Mouse (Mus musculus) kidney, embryonic 14.5 days (tissue): ENCODE data around the gene Ubash3a. TPM values are rescaled to one million over a fixed set of nuclear protein-coding genes. Genes with fewer than 3 reads are reported as not detected.

Experiments used
- ATAC-seq: fragments of 200-750 bp; cut with Nextera tagmentation; 2 replicates; pipeline ENCODE4 v1.8.0; 2017; ENCODE audit warnings: moderate number of reproducible peaks, mild to moderate bottlenecking, moderate TSS enrichment, moderate library complexity; ENCODE audit not compliant: low FRiP score, low TSS enrichment
- H3K27ac ChIP-seq: fragments of 300-500 bp; sonication (generic); 2 replicates; pipeline ENCODE4 v1.5.1; 2014; ENCODE audit warnings: low read depth, mild to moderate bottlenecking, low read length, moderate library complexity, mixed read lengths
- H3K27me3 ChIP-seq: fragments of 300-500 bp; sonication (generic); 2 replicates; pipeline ENCODE4 v1.6.1; 2014; ENCODE audit warnings: mild to moderate bottlenecking, low read length; ENCODE audit not compliant: control insufficient read depth, insufficient read depth
- H3K36me3 ChIP-seq: fragments of 300-500 bp; sonication (generic); 2 replicates; pipeline ENCODE4 v1.6.1; 2014; ENCODE audit warnings: low read length, mixed read lengths; ENCODE audit not compliant: control insufficient read depth, insufficient read depth
- H3K4me1 ChIP-seq: fragments of 300-500 bp; sonication (generic); 2 replicates; pipeline ENCODE4 v1.6.1; 2014; ENCODE audit warnings: low read length, mixed read lengths; ENCODE audit not compliant: control insufficient read depth, insufficient read depth
- H3K4me2 ChIP-seq: fragments of 300-500 bp; sonication (generic); replicated peaks from 2 replicates; pipeline ENCODE4 v1.6.1; 2014; ENCODE audit warnings: low read depth, mild to moderate bottlenecking, low read length
- H3K4me3 ChIP-seq: fragments of 300-500 bp; sonication (generic); 2 replicates; pipeline ENCODE4 v1.5.1; 2014; ENCODE audit warnings: mild to moderate bottlenecking, low read length
- H3K9ac ChIP-seq: fragments of 300-500 bp; sonication (generic); 2 replicates; pipeline ENCODE4 v1.6.1; 2014; ENCODE audit warnings: low read depth, mild to moderate bottlenecking, low read length, moderate library complexity
- H3K9me3 ChIP-seq: fragments of 300-500 bp; sonication (generic); 2 replicates; pipeline ENCODE4 v1.6.1; 2016; ENCODE audit warnings: low read length; ENCODE audit not compliant: control insufficient read depth
- WGBS: fragments of 180-500 bp; shearing (Covaris S2); extraction: QIAGEN DNeasy Blood & Tissue Kit; methylation state at CpG from one replicate; pipeline ENCODE4 v1.1.7; 2014; 5-methylcytosine and 5-hydroxymethylcytosine counted together
- polyA plus RNA-seq: library from polyadenylated mRNA; unstranded; fragments of >200 nt; fragmentation: Nextera tagmentation; extraction: Ambion mirVana; gene quantifications from 2 replicates; pipeline ENCODE4 v1.2.1, GENCODE M21; 2014

The Ubash3a gene
- 0.14 and 0.40 TPM in 2 replicates for polyA plus RNA-seq

DNA sequence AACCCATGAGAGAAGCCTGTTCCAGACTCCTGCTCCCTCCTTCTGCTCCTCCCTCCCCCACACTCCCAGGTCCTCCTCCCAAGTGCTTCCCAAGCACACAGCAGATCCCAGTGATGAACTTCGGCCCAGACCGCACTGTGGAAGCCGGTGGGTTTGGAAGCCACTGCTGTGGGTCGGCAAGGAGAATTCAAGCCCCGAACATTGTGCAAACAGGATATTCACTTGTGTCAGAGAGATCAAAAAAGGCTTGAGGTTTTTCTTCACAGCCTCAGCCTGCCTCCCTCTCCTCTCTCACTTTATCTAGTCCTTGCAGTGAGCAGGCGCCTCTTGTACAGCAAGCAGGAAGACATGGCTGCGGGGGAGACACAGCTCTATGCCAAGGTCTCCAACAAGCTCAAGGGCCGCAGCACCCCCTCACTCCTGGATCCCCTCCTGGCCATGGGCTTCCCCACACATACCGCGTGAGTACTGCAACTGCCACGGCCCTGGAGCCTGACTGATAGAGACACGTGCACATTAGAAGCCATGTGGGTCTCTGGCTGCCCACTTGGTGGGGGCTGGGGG lies at the start of gene Ubash3a:
Gene Ubash3a (plus strand): TSS at position 103 of the 564 bp plus-strand sequence.
- no peaks in the 10 kb centered on the region for H3K27me3 ChIP-seq
- no peak within 1 kb of the TSS for H3K9ac ChIP-seq
- no peaks in the 10 kb centered on the region for H3K4me1 ChIP-seq
- no peaks in the 10 kb centered on the region for H3K9me3 ChIP-seq
- no peak within 1 kb of the TSS for H3K27ac ChIP-seq
- 64% methylated on average over 12 of the region's 12 CpGs for WGBS
- H3K36me3 ChIP-seq, result no peaks in the 10 kb centered on the region
- no peak within 1 kb of the TSS for H3K4me3 ChIP-seq
- no peak for ATAC-seq
- no peak within 1 kb of the TSS for H3K4me2 ChIP-seq

DNA sequence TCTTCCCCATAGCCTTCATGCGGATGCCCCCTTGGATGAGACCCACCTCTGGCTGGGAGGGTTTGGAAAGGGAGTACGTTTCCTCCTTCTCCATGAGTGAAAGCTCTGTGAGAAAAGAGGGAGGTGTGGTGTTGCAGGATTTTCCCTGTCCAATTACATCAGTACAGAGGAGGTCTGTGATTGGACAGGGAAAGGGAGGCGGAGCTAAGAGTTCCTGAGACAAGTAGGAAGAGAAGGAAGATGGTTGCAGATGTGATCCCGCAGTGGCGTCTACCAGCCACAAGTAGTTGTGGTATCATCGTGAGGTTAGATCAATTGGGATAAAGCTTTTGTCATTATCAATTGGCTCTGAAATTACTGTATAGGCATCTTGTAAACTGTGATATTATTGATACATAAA lies 49.8 kb upstream of the Ubash3a start:
- Histone ChIP-seq H3K4me2 (no peak overlapping the region), H3K36me3 (no peaks in the 10 kb centered on the region), H3K27me3 (no peaks in the 10 kb centered on the region), H3K27ac (no peak overlapping the region), H3K9me3 (no peaks in the 10 kb centered on the region), H3K4me1 (no peaks in the 10 kb centered on the region), H3K9ac (no peak overlapping the region), H3K4me3 (no peak overlapping the region)
- 86% methylated on average over 6 of the region's 6 CpGs for WGBS
- ATAC-seq, result no peak

DNA sequence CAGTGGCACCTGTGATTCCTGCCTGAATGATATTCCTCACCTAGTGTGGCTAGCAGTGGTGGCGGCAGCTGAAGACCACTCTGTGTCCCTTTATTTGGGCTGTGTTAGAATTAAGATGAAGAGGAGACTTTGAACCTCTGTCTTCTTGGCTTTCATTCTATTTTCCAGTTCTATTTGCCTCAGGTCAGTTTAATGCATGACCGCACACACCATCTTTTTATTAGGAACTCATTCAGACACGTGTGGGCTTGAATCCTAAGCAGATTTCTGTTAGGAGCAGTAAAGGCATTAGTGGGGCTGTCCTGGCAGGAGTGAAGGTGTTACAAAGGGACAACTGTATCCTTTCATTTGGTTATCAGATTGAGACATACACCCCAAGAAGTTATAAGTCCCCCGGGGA lies 47.4 kb upstream of the Ubash3a start:
- no peaks in the 10 kb centered on the region for H3K4me1 ChIP-seq
- no peak overlapping the region for H3K9ac ChIP-seq
- no peaks in the 10 kb centered on the region for H3K9me3 ChIP-seq
- H3K4me2 ChIP-seq, result no peak overlapping the region
- 73% methylated on average over 4 of the region's 4 CpGs for WGBS
- no peak for ATAC-seq
- H3K27ac ChIP-seq, result no peak overlapping the region
- H3K4me3 ChIP-seq, result no peak overlapping the region
- H3K36me3 ChIP-seq, result no peaks in the 10 kb centered on the region
- no peaks in the 10 kb centered on the region for H3K27me3 ChIP-seq

DNA sequence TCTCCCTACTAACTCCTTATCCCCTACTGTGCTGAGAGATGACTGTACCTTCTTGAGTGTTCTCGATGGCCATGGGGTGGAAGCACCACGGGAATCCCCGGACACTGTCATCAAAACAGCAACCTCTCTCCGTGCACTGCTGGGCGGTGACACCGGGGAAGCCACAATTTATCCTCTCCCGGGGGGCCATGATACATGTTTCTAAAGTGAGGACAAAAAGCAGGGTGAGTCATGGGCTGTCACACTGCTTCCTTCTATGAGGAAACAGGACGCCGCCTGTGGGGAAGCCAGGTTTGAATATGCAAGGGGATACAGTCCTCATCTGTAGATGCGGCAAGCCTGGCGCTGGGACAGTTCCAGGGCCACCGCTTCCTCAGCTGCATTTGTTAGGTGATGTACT lies 45.1 kb upstream of the Ubash3a start:
- no peak overlapping the region for H3K4me2 ChIP-seq
- H3K9ac ChIP-seq, result no peak overlapping the region
- H3K4me3 ChIP-seq, result no peak overlapping the region
- no peak for ATAC-seq
- WGBS, result 86% methylated on average over 12 of the region's 12 CpGs
- no peaks in the 10 kb centered on the region for H3K9me3 ChIP-seq
- no peaks in the 10 kb centered on the region for H3K36me3 ChIP-seq
- no peaks in the 10 kb centered on the region for H3K27me3 ChIP-seq
- H3K4me1 ChIP-seq, result no peaks in the 10 kb centered on the region
- no peak overlapping the region for H3K27ac ChIP-seq

DNA sequence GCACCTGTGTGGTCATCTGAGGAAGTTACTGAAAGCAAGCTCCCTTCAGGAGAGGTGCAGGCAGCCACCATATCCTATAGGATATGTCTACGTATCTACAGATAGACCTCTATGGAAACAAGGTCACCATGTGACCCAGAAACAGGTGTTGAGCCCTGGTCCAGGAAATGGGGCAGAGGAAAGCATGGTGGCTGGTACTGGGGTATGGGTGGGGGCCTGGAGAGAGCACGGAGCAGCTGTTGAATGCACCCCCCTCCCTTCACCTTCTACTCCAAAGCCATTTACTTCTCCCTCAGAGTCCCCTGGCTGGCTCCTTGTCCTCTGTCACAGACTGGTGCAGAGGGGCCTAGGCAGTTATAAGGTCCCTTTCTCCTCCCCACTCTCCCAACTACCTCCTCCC lies 43.9 kb upstream of the Ubash3a start:
- 82% methylated on average over 2 of the region's 2 CpGs for WGBS
- Histone ChIP-seq H3K9ac (no peak overlapping the region), H3K27ac (no peak overlapping the region), H3K4me3 (no peak overlapping the region), H3K4me1 (no peaks in the 10 kb centered on the region), H3K27me3 (no peaks in the 10 kb centered on the region), H3K9me3 (no peaks in the 10 kb centered on the region), H3K36me3 (no peaks in the 10 kb centered on the region), H3K4me2 (no peak overlapping the region)
- ATAC-seq, result no peak

DNA sequence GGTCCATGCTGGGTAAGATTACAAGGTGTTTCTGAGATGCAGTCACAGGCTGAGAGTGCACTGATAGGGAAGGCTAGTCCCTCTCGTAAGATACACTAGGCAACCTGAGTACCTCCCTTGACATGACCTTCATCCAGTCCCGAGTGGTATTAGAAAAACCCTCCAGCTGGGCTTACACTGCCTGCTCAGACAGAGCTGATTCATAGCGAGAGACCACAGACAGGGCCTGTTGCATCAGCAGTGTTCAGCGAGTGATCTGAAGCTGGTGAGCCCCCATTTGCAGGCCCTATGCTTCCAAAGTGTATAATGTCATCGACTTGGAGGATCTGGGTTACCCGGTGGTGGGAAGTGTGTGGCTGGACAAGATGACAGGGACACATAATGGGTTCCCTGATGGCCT lies 42.5 kb upstream of the Ubash3a start, which contains the start of gene Tff1:
Gene Tff1 (minus strand): TSS at position 151 of the 400 bp plus-strand sequence.
- H3K27ac ChIP-seq, result no peak within 1 kb of the TSS
- H3K36me3 ChIP-seq, result no peaks in the 10 kb centered on the region
- WGBS, result 80% methylated on average over 6 of the region's 6 CpGs
- no peak within 1 kb of the TSS for H3K4me2 ChIP-seq
- no peak for ATAC-seq
- no peaks in the 10 kb centered on the region for H3K27me3 ChIP-seq
- H3K4me1 ChIP-seq, result no peaks in the 10 kb centered on the region
- no peak within 1 kb of the TSS for H3K9ac ChIP-seq
- no peak within 1 kb of the TSS for H3K4me3 ChIP-seq
- no peaks in the 10 kb centered on the region for H3K9me3 ChIP-seq

DNA sequence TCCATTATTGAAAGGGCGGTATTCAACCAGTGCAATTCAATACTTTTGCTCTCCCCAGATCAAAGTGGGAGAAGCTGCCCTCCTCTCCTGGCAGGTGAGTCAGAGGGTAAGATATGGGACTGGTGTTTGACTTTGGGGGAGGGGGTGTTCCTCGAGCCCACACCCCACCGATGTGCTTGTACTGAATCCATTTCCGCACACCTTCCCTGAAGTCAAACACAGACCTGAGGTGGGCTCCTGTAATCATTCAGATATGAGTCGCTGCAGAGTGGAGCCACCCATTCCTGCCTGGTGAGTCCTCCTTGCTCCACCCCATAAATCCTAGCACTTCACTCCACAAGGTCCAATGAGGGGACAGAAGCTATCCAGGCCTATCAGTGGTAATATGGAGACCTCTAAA lies 37.9 kb upstream of the Ubash3a start:
- no peaks in the 10 kb centered on the region for H3K36me3 ChIP-seq
- H3K4me2 ChIP-seq, result no peak overlapping the region
- H3K4me3 ChIP-seq, result no peak overlapping the region
- no peaks in the 10 kb centered on the region for H3K4me1 ChIP-seq
- ATAC-seq, result no peak
- no peak overlapping the region for H3K27ac ChIP-seq
- WGBS, result 81% methylated on average over 5 of the region's 5 CpGs
- H3K9ac ChIP-seq, result no peak overlapping the region
- H3K9me3 ChIP-seq, result no peaks in the 10 kb centered on the region
- no peaks in the 10 kb centered on the region for H3K27me3 ChIP-seq

DNA sequence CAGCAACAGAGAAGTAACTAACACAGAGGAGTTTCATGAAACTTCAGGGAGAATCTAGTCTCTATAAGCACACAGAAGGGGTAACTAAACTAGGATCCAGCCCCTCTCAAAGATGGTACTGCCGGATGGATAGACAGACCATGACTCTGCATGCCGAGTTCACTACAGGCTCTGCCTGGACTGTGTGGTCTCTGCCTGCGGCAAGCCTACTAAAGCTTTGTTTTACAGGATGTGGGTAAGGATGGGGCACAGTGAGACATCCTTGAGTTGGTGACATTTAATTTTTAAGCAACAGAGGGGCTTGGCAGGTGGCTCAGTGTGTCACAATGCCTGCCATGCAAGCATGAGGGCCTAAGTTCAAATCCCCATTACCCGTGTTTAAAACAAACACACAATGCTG lies 31.4 kb upstream of the Ubash3a start:
- H3K4me1 ChIP-seq, result no peaks in the 10 kb centered on the region
- no peak overlapping the region for H3K9ac ChIP-seq
- WGBS, result 87% methylated on average over 4 of the region's 4 CpGs
- H3K36me3 ChIP-seq, result no peaks in the 10 kb centered on the region
- H3K27me3 ChIP-seq, result no peaks in the 10 kb centered on the region
- no peak overlapping the region for H3K27ac ChIP-seq
- no peaks in the 10 kb centered on the region for H3K9me3 ChIP-seq
- no peak overlapping the region for H3K4me3 ChIP-seq
- no peak overlapping the region for H3K4me2 ChIP-seq
- no peak for ATAC-seq

DNA sequence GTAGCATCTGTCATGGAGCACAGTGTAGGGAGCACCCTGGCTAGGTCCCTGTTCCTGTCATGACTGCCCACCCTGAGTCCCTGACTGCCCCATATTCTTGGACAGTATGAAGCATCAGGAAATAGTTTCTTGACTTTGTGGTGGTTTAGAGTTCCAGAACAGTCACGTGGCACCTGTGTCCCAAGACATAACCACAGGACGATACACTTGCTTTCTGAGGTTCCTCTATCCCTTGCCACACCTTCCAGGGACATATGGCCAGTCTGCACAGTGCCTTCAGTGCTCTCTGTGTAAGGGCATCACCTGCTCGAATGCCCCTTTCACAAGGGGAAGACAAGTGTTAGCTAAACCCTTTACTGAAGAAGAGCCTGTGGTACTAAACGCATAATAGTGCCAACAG lies 26.2 kb upstream of the Ubash3a start:
- Histone ChIP-seq H3K36me3 (no peaks in the 10 kb centered on the region), H3K4me3 (no peak overlapping the region), H3K9ac (no peak overlapping the region), H3K9me3 (no peaks in the 10 kb centered on the region), H3K27ac (no peak overlapping the region), H3K27me3 (no peaks in the 10 kb centered on the region), H3K4me2 (no peak overlapping the region), H3K4me1 (no peaks in the 10 kb centered on the region)
- 86% methylated on average over 4 of the region's 4 CpGs for WGBS
- ATAC-seq, result no peak
